Mouse (Mus musculus) heart, adult 18-20 months (tissue): Measurements from ENCODE around the gene Pnliprp1. TPM values are rescaled to one million over a fixed set of nuclear protein-coding genes. Genes with fewer than 3 reads are reported as not detected.

Experiments used
- DNase-seq, 2 experiments: peaks; one replicate each; pipeline ENCODE4 v3.0.0; 2021 to 2022; ENCODE audit warnings: mixed read lengths in 1 of 2
- long read RNA-seq, 2 experiments: library from polyadenylated mRNA; stranded (forward); transcript quantifications; one replicate each; pipeline ENCODE4 v2.0.0; 2021
- total RNA-seq, 2 experiments: library from RNA; stranded (reverse); gene quantifications; 2 replicates each; pipeline ENCODE4 v1.2.3; 2021

Gene Pnliprp1
- under 1 TPM in 1 of 2 experiments, not detected in 1; 0.75 TPM for total RNA-seq
- long read RNA-seq, experiment 1 = 0 reads
- long read RNA-seq, experiment 2 = 0 reads

DNA sequence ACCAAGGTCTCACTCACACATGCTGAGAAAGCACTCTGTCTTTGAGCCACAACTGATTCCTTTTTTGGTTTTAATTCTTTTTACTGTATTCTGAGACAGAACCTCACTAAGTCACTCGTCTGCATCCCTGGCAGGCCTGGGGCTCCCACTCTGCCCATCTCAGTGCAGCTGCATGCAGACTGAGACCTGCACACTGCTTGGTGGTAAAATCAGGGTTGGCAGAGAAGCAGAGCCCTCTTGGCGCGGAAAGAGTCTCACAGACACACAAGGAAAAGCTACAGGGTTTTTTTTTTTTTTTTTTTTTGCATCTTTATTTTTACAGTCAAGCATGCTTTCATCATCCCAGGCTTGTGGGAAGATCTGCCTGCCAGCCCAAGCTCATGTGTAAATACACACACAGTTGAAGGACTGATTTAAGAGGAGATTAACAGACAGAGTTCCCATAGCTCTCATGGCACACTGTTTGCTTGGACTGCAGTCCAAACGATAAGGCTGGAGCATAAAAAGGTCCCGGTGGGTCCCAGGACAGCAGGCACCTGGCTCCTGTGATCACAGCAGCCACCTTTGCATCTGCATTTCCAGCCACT is at the start of gene Pnliprp1:
Gene Pnliprp1, plus strand, starts transcription at position 443 of the 587 bp plus-strand sequence.
- no peak for DNase-seq

DNA sequence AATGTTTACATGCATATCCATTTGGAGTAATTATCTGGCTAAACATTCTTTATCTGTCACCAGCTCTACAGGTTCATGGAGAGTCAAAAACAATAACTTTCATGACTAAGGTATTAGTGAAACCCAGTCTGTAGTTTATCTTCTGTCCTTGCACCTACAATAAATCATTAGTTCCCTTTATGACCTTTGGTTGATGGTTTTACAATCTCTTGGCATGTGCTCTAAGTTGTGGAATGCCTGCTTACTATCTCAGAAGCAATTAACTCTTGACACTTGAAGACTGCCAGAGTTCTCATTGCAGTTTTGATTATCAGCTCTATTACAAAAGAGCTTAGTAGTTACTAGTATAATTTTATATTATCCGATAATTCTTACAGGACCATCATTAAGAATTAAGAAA is 39.8 kb upstream of the Pnliprp1 start:
- DNase-seq = no peak

DNA sequence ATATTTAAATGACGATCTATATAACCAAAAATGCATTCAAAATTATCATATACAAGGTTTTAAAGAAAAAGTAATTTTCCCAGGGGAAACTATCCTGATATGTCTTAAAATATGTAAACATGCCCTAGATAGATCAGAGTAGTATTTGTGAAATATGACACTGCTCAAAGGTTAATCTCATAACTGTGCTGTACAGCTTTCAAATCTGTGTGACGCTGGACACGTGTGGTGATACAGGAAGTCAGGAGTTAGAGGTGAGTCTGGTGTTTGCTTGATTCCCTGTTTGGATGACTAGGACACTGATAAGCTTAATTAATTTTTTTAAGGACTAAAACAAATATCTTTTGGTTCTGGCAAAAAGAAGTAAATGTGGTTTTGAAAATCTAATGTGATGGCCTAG is 33.4 kb upstream of the Pnliprp1 start:
- no peak for DNase-seq

DNA sequence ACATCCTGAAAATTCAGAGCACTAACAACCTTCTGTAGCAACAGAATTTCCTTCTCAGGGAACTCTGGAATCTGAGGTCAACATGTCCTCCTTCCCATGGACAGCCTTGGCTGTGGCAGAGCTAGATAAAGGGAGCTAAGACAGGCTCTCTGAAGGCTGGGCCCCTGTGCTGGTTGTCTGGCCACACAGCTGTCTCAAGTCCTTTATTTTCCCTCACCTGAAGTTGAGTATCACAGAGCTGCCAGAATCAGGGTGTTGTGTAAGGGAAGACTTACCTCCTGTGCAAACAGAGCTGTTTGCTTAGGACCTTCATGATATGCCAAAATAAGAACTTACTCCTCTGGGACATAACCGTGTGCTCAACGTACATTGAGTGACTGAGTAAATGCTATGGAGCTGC is 32.5 kb upstream of the Pnliprp1 start:
- no peak for DNase-seq

DNA sequence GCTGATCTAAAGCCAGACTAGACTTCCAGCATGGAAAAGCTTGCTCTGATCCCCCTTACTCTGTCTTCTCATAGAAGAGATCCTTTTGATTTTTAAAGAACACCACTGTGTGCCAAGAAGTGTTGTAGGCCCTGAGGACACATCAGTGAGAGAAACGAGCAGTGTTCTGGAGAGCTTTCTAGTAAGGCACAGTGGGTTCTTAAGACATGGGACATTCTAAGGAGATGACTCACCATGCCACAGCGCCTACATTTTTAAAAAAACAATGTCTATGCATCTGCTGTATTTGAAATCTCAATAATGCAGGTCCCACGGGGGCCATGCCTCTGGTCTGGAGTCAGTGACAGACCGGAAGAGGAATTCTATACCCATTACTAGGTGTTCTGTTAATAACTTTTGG is 24.1 kb upstream of the Pnliprp1 start:
- DNase-seq = no peak

DNA sequence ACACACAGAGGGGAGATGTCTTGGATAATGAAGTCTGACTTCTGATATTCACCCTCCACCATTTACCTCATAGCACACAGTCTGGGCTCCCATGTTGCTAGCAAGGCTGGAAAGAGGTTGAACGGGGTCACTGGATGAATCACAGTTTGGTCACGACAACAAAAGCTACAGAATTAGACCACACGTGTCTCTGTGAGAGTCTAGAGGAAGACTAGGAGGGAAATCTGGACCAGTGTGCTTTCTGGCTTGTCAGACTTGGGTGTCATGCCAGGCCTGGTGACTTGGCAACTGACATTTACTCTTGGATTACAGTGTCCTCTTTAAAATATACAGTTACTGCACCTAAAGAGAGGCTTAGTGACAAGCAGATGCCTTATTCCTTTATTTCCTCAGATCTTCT is 20.1 kb upstream of the Pnliprp1 start:
- DNase-seq = peak; percentile 41 to 45

DNA sequence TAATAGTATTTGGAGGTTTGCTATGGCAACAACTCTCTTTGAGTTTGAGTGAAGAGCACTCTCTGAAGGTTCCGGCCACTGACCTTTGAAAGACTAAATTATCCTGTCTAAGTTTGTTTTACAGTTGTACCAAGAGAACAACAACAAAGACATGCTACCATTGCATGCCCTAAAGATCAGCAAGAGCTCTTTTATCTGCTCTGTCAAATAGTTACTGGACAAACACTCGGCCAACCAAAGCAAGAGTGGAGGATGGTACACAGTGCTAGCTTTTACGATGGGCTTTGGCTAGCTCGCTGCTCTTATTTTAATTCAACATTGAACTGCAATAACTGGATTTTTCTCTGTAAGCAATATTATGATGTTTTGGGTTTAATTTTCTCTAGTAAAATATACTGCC is 10.8 kb upstream of the Pnliprp1 start:
- DNase-seq = no peak

DNA sequence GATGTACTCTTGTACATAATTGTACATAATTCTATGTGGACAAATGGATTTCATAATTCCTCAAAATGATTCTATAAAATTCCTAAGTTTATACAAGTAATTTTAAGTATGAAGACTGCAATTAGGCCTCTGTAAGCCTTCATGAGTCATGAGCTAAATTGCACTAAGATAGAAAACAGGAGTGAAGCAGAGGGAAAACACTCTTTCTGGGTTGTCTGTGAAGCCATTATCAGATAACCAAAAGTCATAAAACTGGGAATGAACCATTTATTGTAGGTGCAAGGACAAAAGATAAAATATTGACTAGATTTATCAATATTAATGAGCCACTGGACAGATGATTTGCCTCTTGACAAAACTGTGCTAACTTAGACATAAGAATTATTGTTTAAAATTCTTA is 8.2 kb upstream of the Pnliprp1 start:
- DNase-seq = no peak

DNA sequence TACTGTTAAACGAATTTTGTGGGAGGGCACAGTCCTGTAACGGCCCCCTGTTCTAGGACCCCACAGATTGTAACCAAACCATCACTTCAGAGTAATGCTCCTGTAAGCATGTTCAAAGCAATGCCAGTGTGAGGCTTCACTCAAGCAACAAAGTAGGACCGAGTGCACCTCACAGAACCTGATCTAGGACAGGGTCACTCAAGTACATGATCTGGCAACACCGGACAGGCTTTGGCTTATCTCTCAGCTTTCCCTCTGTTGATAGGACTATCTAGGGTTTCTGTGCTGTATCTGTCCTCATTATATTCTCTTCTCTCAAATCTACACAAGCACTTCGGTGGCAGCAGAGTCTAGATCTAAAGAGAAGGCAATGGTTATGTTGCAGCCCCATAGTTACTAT is 2.1 kb upstream of the Pnliprp1 start:
- DNase-seq = no peak

DNA sequence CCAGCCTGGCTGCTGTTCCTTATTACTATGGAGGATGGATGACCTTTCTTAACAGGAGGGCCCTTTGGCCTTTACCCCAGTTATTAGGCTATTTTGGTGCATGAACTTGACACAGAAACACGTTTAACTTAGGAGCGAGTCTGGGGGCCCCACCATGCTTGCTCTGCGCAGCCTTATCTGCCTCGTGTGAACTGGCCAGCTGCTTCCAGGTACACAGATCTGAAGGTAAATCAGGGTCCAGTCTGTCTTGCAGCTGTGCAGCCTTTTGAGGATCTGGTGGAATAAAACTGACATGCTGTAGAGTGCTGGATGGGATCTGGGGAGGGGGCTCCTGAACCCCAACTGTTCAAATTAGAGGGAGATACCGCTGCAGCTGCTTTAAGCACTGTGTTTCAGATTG is 931 bp upstream of the Pnliprp1 start:
- DNase-seq = no peak

DNA sequence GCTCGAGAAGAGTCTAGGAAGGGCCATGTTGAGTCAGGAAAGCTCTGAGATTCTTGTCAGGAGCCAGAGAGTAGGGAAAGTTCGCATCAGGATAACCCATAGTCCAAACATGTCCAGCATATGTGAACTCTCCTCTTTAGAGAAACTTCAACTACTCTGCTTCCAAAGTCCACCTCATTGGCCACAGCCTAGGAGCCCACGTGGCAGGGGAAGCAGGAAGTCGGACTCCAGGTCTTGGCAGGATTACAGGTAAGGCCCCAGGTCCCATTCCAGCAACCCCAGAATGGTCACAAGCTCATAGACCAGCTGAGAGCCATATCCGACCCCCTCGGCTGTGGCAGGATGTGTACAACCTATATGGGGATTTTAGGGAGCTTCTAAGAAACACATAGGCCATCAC is 4.5 kb downstream of the Pnliprp1 start:
- no peak for DNase-seq

DNA sequence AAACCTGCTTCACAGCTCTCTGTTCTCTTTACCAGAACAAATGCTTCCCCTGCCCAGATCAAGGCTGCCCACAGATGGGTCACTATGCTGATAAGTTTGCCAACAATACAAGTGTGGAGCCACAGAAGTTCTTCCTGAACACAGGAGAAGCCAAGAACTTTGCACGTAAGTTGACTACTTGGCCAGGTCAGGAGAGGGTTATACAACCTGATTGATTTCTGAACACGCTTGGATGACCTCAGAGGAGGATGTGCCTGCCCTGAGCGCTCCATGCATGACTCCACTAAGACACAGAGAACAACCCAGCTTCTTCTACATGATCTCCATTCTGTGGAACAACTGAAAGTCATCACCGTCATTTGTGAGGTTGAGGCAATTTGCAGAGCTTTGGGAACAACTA is 9.4 kb downstream of the Pnliprp1 start:
- DNase-seq = no peak

DNA sequence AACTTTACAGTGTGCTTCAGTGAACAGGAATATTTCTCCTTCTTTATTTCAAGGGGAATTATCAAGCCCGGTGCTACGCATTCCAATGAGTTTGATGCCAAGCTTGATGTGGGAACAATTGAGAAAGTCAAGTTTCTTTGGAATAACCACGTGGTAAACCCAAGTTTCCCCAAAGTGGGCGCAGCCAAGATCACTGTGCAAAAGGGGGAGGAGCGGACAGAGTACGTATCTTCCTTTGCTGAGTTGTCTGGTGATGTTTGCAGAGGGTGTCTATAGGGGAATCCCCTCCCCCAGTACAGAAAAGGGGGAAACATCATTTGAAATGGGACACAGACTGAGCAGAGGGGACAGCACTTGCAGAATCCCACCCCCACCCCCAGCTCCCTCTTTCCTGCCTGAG is 12.3 kb downstream of the Pnliprp1 start:
- no peak for DNase-seq

DNA sequence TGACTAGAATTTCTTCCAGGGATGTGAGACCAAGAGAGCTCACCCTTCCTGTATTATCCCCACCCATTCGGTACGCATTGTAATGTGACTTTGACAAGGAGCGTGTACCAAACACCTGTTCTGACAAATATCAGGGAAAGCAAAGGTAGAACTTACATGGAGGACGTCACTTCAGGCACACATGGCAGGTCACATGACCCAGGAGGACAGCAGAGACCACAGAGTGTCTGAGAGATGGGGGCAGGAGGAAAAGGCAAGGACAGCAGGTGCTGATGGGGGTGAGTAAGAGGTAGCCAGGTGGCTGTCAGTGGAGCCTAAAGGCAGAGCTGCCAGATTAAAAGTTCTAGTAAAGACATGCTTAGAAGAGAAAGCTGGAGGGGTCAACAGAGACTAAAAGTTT is 14.0 kb downstream of the Pnliprp1 start:
- DNase-seq = no peak

DNA sequence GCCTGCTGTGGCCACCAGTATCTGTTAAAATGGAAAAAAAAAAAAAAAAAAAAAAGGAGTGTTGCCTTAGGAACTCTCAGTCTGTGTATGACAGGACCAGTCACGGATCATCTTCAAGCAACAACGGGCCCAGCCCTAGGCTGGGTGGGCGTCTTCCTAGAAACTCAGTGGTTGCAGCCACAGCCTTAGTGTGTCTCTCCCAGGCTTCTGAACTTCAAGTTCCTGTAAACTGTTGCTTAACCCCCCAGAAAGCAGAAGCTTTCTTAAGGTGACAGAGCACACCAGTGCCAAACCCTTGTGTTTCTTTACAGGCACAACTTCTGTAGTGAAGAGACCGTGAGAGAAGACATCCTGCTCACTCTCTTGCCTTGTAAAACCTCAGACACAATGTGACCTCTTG is 15.0 kb downstream of the Pnliprp1 start:
- no peak for DNase-seq

DNA sequence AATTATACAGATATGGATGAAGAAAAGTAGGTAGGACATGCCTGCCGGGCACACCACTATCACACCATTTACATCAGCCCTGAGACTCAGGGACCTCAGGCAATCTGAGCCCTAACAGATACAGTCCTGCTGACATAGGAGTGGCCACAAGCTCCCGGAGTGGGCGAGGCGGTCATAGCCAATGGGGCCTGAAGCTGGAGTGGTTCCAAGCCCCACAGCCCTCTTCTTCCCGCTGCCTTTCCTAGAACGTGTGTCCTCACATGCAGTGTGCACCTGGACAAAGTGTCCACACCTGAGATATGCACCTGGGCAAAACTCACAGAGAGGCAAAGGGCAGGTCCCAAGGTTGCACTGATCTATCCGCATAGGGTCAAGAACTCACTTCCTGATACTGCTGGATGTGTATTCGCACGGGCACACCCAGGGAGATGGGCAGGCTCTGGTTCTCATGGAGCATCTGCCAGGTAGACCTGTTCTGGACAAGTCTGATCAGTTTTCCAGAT is 18.9 kb downstream of the Pnliprp1 start:
- no peak for DNase-seq

DNA sequence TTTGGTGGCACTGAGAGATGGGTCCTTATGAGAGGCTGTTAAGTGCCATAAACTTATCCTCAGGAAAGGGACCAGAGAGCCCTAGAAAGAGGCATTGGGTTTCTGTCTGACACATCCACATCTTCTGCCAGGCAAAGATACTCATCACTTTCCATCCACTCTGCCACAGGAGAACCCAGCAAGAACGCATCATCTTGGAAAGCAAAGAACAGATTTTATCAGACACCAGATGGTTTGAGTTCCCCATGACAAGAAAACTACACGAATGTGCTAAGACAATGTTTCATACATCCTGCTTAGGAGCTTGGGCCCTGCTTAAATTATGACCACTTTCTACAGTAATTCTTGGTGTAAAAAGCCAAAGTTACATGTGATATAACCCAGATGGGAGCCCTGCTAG is 22.1 kb downstream of the Pnliprp1 start:
- no peak for DNase-seq

DNA sequence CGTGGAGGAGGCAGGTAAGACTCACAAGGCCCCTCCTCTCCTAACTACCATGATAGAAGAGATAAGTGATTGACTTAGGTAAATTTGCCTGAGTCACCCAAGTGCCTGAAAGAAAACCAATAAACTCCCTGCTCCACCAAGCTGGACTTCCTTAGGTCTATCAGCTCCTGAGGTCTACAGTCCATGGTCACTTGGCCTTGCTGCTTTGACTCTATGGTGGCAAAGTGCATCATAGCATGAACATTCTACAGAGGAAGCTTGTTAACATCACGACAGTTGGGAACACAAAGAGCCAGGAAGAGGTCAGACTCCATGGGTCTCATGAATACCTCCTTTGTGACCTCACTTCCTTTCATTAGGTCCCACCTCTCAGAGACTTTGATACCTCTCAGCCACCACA is 22.8 kb downstream of the Pnliprp1 start:
- DNase-seq = no peak

DNA sequence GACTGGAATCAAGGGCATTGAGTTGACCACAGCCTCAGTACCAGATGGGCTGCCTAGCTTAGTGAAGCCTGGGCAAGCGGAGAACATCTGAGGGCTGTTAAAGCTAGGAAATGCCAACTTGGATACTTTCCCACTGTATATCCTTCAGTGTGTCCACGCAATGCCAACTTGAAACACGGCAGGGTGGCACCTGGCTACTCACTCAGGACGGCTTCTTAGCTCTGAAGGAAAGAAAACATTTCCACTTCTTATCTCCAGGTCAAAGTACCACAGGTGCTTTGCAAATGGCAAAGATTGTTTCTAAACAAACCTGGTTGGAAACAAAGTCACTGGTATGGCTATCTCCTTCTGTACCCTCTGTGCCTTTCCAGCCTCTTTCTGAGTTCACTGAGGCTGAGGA is 30.2 kb downstream of the Pnliprp1 start:
- DNase-seq = no peak

DNA sequence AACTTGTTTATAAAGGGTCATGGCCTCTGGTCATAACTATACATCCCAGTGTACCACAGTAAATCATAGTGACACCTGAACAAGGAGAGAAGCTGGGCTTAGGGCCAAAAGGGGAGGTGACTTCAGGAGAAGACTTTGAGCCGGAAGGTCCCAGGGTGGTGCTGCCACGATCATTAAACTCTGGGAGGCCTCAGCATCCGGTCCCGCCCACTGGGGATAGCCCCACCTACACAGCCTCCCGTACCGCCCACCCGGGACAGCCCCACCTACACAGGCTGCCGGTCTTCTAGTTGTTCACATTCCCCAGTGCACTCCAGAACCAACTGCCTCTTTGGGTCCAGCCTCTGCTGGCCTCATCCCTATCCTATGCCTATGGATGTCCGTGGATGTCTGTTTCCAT is 30.7 kb downstream of the Pnliprp1 start, which contains the start of gene Pnliprp2:
Gene Pnliprp2, plus strand, starts transcription at position 297 of the 400 bp plus-strand sequence.
- DNase-seq = no peak

DNA sequence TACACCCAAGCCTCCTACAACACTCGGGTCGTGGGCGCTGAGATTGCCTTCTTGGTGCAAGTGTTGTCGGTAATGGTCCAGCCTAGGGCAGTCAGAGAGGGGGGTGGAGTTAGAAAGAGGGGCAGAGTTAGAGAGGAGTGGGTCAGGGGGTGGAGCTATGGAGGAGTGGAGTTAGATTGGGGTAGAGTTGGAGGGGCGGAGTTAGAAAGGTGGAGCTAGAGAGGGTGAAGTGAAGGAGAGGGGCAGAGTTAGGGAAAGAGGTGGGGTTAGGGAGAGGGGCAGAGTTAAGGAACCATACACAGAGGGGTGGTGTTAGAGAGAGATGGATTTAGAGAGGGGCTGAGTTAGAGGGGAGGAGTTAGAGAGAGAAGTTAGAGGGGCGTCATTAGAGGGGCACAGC is 33.6 kb downstream of the Pnliprp1 start:
- no peak for DNase-seq

DNA sequence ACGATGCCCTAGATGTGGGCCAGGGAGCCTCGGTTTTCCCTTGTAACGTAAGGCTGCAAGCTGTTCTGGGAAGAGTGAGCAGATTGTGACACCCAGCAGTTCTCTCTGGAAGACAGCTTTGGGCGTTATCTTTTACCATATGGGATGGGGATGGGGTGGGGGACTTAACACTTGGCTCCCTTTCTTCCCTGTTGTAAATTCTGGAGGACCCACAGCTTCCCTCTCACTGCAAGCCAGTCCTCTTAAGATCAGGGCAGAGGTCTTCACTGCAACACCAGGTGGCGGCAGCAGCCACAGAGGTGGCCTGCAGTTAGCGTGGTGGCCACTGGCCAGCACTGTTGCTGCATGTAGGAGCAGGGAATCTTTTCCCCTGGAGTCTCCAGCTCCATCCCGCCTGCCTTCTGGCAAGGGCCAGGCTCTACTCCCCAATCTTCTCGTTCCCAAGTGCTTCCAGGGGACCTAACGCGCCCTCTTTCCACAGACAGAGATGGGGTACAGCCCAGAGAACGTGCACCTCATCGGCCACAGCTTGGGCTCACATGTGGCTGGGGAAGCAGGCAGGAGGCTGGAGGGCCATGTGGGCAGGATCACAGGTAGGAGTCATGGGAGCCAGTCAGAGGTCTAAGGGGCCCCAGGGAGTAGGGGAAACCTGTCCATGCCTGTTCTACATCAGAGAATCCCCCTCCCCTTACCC is 34.3 kb downstream of the Pnliprp1 start:
- peak; percentile 55 to 56 for DNase-seq

DNA sequence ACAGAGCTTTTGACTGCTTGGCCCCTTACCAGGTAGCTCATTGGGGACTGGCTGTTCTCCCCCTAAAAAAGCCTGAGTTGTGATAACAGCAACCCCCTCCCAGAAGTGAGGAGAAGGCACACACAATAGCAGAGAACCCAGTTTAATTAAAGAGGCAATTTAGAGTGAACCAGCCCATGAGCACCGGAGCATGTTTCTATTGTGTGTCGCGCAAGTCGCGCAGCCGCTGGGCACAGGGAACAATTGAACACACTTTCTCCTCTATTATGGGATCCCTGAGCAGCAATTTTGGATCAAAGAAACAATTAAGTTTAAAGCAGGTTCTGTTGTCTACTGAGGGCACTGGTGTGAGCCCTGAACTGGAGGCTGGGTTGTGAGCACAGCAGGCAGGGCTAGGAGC is 38.6 kb downstream of the Pnliprp1 start:
- DNase-seq = no peak

DNA sequence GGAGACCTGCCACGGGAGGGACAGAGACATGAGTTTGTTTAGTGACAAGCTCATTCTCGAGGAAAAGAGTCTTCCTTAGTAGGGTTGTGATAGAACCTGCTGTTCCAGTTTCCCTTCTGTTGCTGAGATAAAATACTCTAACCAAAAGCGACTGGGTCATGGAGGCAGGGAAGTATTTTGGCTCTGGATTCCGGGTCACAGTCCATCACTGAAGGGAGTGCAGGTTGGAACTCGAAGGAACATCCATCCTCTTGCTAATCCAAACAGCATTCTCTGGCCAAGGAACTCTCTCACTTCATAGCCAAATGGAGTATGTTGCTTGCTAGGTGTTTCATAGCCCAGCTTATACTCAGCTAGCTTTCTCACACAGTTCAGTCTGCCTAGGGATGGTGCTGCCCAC is 47.8 kb downstream of the Pnliprp1 start:
- no peak for DNase-seq
